Mouse (Mus musculus) spleen, postnatal 4 days (tissue): ENCODE results near the gene Mettl22.

Source experiments
- DNase-seq, 2 experiments: peaks; one replicate each; pipeline ENCODE4 v3.0.0; 2022; ENCODE audit warnings: low spot score in 2 of 2

The Mettl22 gene

DNA sequence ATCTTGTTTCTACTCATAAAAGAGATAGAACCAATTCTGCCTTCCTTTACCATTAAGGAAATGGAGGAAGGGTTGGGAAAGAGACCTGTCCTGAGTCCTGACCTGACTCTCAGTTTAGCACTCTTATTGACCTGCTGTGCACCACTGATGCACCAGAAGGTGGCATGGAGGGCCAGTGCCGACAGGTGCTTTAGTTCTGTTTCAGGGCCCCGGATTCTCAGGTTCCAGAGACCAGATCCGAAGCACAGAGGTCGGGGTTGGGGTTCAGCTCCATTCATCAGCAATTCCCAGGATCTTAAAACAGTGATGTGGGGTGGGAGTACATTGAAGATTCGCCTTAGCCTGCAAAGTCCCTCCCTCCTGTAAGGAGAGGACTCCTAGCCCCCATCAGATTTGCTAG lies 42.2 kb downstream of the Mettl22 start:
- no peak for DNase-seq

DNA sequence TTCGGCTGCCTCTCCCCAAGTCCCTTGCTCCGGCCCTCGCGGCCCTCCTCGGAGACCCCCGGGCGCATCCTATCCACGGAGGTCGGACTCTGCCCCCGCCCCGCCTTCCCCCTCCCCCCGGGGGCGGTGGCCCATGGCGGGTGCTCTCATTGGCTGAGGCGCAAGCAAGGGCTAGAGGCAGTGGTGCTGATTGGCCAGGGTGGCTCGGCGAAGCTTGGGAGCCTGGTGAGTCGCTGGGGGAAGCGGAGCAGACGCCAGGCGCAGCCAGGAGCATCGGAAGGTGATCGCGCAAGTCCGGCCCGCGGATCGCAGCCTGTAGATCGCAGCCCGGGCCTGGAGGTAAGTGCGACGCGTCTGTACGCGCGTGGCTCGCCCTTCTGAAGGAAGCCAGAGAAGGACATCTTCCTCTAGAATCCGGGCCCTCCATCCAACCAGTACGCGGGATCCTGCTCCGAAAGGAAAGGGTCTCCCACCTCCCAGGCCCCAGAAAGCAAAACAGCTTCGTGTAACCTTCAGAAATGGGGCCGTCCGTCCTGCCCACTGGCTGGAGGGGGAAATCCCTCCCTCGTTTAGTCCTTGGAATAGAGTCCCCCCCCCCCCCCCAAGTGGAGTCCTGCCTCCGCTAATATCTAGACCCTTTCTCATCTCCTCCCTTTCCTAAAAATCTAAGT lies 42.8 kb downstream of the Mettl22 start, which contains the start of gene Abat:
TSS of gene Abat (plus strand) at position 194 of the 671 bp plus-strand sequence.
- peak; percentile 53 to 70 for DNase-seq

DNA sequence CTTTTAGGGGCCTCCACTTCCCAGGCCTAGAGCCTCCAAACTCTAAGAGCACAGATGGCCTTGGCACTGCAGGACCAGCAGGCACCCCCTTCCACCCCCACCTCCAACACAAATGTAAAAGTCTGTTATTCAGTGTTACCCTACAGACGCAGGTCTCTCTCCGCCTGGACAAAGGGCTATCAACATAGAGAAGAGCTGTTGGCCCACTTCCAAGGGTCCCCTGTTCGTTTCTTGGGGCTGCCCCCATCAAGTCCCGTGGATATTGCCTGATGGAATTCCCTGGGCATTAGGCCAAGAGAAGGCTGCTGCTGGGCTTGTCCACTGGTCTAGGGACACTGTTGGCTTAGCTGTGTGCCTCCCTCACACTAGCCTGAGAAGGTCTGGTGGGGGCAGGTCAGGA lies 43.6 kb downstream of the Mettl22 start:
- DNase-seq: no peak

DNA sequence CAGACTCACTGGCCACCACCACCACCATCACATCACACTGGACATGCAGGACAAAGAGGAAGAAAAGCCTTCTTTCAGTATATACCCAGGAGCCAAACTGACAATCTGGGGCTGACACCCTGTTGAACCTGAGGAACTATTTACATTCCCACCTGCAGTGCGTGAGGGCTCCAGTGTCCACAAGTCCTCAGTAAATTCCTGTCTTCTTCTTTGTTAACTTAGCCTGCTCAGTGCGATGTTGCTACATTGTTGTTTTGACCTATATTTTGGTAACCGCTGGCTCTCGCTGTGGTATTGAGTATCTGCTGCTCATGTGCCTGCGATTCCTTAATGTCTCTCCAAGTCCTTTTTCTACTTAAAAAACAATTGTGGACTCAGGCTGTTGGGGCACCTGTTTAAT lies 49.9 kb downstream of the Mettl22 start:
- no peak for DNase-seq

DNA sequence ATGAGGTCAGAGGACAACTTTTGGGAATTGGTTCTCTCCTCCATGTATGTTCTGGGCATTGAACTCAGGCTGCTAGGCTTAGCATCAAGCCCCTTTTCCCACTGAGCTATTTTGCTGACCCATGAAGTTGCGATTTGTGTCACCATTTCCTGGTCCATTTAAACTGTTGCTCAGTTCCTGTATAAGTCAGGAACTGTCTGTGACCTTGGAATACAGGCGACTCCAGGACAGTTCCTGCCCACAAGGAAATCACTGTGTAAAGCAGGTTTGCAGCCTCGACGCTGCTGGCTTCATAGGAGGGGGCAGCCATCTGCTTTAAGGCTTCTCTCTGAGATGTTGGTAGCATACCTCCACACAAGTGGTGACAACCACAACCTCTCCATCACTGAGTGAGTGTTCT lies 50.7 kb downstream of the Mettl22 start:
- no peak for DNase-seq

DNA sequence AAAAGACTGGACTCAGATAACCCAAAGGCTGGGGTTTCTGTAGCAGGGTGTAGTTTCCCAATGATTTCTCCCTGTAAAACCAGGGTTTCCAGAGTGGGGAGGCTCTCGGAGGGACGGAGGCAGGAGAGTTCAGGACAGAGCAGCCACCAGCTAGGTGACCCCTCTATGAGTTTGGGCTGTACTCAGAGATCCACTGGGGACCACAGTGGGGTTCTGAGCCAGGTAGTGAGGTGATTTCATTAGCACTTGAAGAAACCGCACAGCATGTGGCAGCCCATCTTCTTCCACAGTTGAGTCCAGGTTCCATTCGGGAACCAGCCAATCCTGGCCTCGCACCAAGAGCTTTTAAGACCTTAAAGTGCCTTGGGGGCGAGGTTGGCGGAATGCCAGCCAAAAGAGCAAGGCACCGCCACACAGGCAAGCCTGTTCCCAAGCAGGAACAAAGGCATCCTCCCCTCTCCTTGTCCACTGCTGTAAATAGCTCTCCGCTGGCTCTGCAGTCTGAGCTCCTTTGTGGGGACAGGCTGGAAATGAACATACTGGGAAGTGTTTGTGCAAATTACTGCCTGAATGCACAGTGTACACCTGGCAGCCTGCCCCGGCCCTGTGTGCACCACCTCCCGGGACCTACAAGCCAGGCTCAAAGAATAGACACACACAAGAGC lies 53.0 kb downstream of the Mettl22 start:
- DNase-seq: no peak

DNA sequence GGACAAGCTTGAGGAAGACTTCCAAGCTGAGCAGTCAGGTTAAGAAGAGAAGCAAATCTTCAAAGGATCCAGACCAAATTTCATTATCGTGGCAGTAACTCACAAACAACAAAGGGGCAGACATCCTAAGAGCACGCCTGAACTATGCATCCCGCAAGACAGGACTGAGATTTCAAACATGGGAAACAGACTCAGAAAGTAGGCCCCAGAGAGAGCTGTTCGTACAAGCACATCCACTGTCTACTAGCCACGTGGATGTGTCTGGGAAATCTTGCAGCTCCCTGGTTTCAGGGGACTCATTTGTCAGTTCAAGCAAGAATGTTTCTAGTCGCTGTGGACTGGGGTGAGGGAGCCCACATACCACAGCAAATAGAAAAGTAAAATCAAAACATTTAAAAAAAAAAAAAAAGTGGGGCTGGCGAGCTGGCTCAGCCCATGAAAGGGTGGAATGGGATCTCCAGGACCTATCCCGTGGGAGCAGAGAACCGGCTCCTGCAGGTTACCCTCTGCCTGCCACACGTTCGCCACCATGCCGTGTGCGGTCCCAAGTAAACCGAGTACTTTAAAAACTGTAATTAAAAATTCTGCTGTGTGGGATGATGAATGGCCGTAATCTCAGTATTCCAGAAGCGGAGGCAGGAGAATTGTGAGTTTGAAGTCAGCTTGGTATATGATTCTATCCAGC lies 53.7 kb downstream of the Mettl22 start:
- DNase-seq: no peak

DNA sequence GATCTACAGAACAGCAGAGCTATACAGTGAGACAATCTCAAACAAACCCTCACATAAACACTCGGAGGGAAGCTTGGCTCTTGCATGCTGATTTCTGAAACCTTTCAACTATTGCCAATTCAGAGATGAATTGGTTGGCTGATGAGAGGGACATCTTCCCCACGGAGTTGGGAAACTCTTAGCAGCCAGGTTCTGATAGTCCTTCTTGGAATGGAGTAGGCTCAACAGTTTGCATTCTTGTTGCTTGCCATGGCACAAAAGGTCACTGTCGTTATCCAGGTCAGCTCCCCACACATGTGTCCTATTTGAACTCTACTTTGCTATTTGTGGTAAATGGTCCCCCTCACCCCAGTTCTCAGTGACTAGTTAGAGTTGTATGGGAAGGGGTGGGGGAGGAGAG lies 54.7 kb downstream of the Mettl22 start:
- no peak for DNase-seq

DNA sequence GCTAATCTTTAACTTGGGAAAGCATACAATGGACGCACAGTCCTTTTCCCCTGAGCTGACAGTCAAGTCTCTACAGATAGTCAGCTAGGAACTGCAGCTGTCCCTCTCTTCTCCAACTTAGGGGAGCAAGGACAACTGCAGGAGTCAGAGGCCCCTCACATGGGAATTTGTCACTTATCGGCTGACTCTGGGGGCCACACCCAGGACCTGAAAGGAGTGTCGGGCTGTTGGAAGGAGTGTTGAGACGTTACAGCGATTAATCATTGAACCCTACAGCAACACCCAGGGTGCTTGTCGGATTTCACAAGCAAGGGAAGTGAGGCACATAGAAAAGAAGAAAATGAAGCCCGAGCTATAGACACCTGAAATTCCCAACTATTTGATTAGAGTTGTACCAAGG lies 55.3 kb downstream of the Mettl22 start:
- DNase-seq: no peak

DNA sequence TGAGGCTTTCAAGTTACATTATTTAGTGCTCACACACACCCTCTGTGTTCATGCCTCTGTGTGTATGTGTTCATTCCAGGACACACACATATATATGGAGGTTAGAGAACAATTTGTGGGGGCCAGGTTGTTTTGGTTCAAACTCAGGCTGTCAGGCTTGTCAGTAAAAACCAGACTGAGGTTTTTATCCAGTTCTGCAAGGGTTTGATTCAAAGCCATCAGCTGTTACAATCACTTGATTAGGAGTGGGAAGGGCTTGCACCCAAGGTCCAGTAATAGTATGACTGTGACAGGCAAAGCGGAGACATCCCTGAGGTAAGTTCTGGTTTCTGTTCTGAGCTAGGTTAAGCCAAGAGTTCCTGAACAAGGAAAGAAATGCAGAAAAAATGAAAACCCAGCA lies 58.8 kb downstream of the Mettl22 start:
- DNase-seq: no peak

DNA sequence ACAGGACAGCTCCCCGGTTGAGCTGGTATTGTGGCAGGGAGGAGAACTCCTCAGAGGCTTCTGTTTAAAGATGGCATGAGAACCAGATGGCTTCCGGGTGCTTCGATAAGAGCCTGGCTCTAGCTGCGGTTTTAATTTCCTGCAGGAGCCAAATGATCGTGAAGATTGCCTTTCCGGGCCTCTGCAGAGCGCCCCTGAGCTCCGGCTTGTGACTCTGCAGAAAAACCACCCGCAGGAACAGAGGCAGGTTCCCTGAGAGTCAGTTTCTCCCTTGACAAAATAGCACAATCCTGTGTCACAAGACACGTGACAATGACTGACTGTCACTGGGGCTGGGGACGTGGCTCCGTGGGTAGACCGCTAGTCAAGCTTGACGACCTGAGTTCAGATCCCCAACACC lies 59.4 kb downstream of the Mettl22 start:
- DNase-seq: no peak

DNA sequence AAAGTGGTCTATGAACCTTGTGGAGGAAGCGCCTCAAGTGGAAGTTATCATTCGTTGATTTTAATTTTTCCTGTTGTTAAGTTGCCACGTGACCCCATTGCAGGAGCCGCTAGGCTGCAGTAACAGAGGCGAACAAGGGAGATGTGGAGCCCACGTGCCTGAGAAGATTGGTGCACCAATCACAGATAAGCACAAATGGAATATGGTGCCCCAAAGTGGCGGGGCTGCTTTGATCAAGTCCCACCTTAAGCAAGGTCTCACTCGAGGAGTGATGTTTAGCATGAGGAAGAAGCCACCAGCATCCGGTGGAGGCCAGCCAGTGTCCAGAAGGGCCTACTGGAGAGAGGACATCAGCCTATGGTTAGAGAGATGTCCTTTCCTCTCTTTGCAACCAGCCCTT lies 61.9 kb downstream of the Mettl22 start:
- DNase-seq: no peak

DNA sequence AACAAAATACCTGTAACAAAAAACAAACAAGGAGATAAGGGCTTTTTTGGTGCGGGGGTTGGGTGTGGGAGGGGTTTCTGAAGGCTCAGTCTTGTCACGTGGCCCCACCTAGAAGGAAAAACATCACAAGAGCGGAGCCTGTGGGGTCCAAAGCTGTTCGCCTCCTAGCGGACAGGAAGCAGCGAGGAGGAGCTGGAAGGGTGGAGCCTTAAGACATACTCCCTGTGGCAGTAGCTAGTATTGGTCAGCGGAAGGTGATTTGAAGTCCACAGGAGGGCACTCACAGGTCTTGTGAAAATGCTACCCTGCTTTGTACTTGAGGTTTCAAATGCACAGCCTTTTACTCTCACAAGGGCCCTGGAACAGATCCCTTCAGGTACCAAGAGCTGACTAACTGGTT lies 62.3 kb downstream of the Mettl22 start:
- DNase-seq: no peak

DNA sequence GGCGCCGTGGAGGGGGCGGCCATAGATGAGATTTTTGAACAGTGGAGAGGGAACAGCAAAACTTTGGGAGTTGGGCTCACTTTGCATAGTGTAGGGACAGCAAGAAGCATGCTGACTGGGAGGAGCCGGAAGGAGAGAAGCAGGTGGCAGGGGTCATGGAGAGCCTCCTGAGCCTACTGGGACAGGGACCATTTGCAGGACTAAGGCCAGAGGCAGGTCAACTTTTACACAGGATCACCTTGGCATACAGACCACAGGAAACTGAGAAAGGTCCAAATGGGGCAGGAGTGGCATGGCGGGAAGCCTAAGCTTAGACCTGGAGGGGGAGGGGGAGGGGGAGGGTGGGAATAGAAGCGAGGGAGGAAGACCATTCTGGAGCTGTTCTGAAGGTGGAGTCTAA lies 62.9 kb downstream of the Mettl22 start:
- DNase-seq: no peak

DNA sequence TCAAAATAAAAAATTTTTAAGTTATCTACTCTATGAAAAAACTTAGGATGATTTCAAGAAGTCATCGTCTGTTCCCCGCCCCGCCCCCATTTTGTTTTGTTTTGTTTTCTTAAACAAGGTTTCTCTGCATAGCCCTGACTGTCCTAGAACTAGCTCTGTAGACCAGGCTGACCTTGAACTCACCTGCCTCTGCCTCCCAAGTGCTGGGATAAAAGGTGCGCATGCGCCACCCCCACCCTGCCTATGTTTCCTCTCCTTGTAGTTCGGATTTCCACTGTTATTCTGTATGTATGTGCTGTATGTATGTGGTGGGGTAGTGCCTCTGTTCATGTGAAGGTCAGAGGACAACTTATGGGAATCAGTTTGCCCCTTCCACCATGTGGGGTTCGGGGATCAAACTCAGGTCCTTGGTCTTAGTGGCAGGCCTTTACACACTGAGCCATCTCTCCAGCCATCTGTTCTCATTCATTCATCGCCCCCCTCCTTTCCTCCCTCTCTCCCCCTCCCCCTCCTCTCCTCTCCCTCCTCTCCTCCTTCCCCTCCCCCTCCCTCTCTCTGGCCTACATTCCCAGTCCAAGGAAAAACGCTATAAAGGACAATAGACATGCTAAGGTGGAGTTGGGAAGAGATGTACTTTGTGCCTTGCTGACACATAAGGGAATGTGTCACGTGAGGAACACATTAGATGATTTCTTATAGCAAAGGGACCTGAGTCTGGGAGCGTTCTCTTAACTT lies 64.0 kb downstream of the Mettl22 start:
- no peak for DNase-seq

DNA sequence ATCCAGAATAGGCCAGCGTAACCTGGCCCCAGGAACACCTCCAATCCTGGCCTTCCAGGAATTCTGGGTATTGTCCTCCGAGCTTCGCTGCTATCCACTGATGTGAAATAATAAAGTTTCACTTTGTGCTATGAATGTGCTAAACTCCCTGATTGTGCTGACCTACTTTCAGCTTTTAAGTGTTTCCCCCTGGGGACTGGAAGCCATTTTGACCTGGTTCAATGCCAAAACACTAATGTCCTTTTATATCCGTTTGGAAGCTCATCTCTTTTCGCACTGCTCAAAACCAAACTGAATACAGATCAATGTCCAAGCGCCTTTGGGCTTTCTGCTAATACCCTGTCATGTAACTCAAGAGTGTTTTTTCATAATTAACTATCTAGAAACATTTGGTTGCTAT lies 64.8 kb downstream of the Mettl22 start:
- no peak for DNase-seq

DNA sequence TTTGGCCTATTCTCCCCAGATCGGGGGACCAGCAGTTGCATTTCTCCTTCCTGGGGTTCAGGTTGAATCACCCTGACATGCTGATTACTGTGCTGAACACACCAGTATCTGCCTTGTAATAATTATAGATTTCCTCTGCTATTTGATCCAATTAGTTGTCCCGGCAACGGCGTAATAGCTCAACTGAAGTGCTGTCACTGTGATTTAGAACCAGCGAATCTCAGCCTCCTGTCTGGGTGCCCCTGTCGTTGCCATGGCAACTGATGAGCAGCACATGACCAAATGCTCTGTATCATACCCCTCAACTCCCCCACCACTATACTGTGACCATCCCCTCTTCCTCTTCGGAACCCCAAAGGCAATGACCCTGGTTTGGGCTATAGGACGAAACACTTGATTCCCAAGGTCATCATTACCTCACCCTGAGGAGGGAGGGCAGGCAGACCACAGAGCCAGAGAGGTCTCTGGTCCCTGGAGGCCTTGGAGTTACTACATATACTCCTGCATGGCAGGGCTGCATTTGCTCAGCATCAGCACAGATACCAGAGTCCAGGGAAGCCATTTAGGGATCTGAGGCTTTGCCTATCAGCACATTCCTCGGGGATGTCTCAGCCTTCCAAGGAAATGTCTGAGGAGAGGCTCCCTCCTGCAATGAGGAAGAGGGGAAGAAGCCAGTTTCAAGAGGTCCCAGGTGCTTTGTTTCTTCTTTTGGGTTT lies 68.7 kb downstream of the Mettl22 start:
- DNase-seq: no peak
